Mouse (Mus musculus) embryonic facial prominence, embryonic 15.5 days (tissue): Measurements from ENCODE around the gene Arpp19. TPM values are rescaled to one million over a fixed set of nuclear protein-coding genes. Genes with fewer than 3 reads are reported as not detected.

Experiments
- ATAC-seq: fragments of 200-750 bp; cut with Nextera tagmentation; 2 replicates; pipeline ENCODE4 v1.8.0; 2017; ENCODE audit warnings: low read depth, moderate TSS enrichment; ENCODE audit not compliant: insufficient number of reproducible peaks, low FRiP score, low TSS enrichment
- H3K27ac ChIP-seq: fragments of 300-500 bp; sonication (generic); replicated peaks from 2 replicates; pipeline ENCODE4 v1.5.1; 2015; ENCODE audit warnings: mild to moderate bottlenecking, inconsistent platforms
- H3K27me3 ChIP-seq: fragments of 300-500 bp; sonication (generic); 2 replicates; pipeline ENCODE4 v1.6.1; 2015; ENCODE audit warnings: inconsistent platforms
- H3K36me3 ChIP-seq: fragments of 300-500 bp; sonication (generic); 2 replicates; pipeline ENCODE4 v1.6.1; 2015; ENCODE audit warnings: mild to moderate bottlenecking, inconsistent platforms
- H3K4me1 ChIP-seq: fragments of 300-500 bp; sonication (generic); 2 replicates; pipeline ENCODE4 v1.6.1; 2015; ENCODE audit warnings: inconsistent platforms
- H3K4me2 ChIP-seq: fragments of 300-500 bp; sonication (generic); replicated peaks from 2 replicates; pipeline ENCODE4 v1.6.1; 2015; ENCODE audit warnings: mild to moderate bottlenecking, inconsistent platforms
- H3K4me3 ChIP-seq: fragments of 300-500 bp; sonication (generic); replicated peaks from 2 replicates; pipeline ENCODE4 v1.5.1; 2015; ENCODE audit warnings: mild to moderate bottlenecking, inconsistent platforms
- H3K9ac ChIP-seq: fragments of 300-500 bp; sonication (generic); 2 replicates; pipeline ENCODE4 v1.6.1; 2015; ENCODE audit warnings: inconsistent platforms
- H3K9me3 ChIP-seq: fragments of 300-500 bp; sonication (generic); replicated peaks from 2 replicates; pipeline ENCODE4 v1.6.1; 2016; ENCODE audit warnings: inconsistent platforms
- WGBS: fragments of 180-500 bp; shearing (Covaris S2); methylation state at CpG from one replicate; pipeline ENCODE4 v1.1.7; 2015; 5-methylcytosine and 5-hydroxymethylcytosine counted together
- polyA plus RNA-seq: library from polyadenylated mRNA; unstranded; fragments of >200 nt; fragmentation: Nextera tagmentation; extraction: Ambion mirVana; gene quantifications from 2 replicates; pipeline ENCODE4 v1.2.1, GENCODE M21; 2015

Gene Arpp19
- polyA plus RNA-seq, 1 experiment from 2014 or later: 262 TPM

- ATAC-seq: no peak
- WGBS: 71% methylated on average over 4 of the region's 4 CpGs
- no peak overlapping the region for H3K9ac ChIP-seq
- peaks cover 11% of the 10 kb centered on the region for H3K4me1 ChIP-seq
- no peaks in the 10 kb centered on the region for H3K9me3 ChIP-seq
- H3K27ac ChIP-seq: no peak overlapping the region
- H3K36me3 ChIP-seq: no peaks in the 10 kb centered on the region
- H3K4me2 ChIP-seq: no peak overlapping the region
- no peak overlapping the region for H3K4me3 ChIP-seq
- no peaks in the 10 kb centered on the region for H3K27me3 ChIP-seq
Observed at GRCm38 (mm10) chr9:75035944-75036343, 1.5 kb upstream of the Arpp19 start.

GRCm38 (mm10) chr9:75038357-75038688 lies 909 bp downstream of the Arpp19 start:
- ATAC-seq: no peak

GRCm38 (mm10) chr9:75040566-75040965 lies 3.2 kb downstream of the Arpp19 start:
- Histone ChIP-seq H3K9ac (no peak overlapping the region), H3K27me3 (no peaks in the 10 kb centered on the region), H3K4me3 (no peak overlapping the region), H3K4me2 (no peak overlapping the region), H3K36me3 (no peaks in the 10 kb centered on the region), H3K27ac (no peak overlapping the region), H3K9me3 (no peaks in the 10 kb centered on the region), H3K4me1 (peaks cover 11% of the 10 kb centered on the region)
- WGBS: 83% methylated on average over 2 of the region's 2 CpGs
- ATAC-seq: no peak

More at GRCm38 (mm10) chr9:75038357-75038688, 909 bp downstream of the Arpp19 start:
- no peaks in the 10 kb centered on the region for H3K36me3 ChIP-seq
- WGBS: 0% methylated on average over 10 of the region's 10 CpGs
- peaks cover 11% of the 10 kb centered on the region for H3K4me1 ChIP-seq
- no peaks in the 10 kb centered on the region for H3K27me3 ChIP-seq
- peak overlapping the region; percentile 90 for H3K9ac ChIP-seq
- peak overlapping the region; percentile 96 for H3K4me3 ChIP-seq
- no peaks in the 10 kb centered on the region for H3K9me3 ChIP-seq
- no peak overlapping the region for H3K27ac ChIP-seq
- peak overlapping the region; percentile 51 for H3K4me2 ChIP-seq

- Histone ChIP-seq H3K4me3 (no peak overlapping the region), H3K27ac (no peak overlapping the region), H3K9ac (no peak overlapping the region), H3K4me2 (no peak overlapping the region), H3K36me3 (peaks cover 7% of the 10 kb centered on the region; the same call in 1 of the 2 replicates), H3K27me3 (no peaks in the 10 kb centered on the region), H3K9me3 (no peaks in the 10 kb centered on the region), H3K4me1 (peaks cover 11% of the 10 kb centered on the region)
- WGBS: 73% methylated on average over 2 of the region's 2 CpGs
- no peak for ATAC-seq
Observed at GRCm38 (mm10) chr9:75041840-75042525, 4.6 kb downstream of the Arpp19 start.

- peaks cover 7% of the 10 kb centered on the region; the same call in 1 of the 2 replicates for H3K36me3 ChIP-seq
- no peaks in the 10 kb centered on the region for H3K27me3 ChIP-seq
- no peak overlapping the region for H3K4me3 ChIP-seq
- H3K4me1 ChIP-seq: peaks cover 8% of the 10 kb centered on the region
- no peaks in the 10 kb centered on the region for H3K9me3 ChIP-seq
- H3K27ac ChIP-seq: no peak overlapping the region
- ATAC-seq: no peak
- WGBS: 84% methylated on average over 2 of the region's 2 CpGs
- H3K4me2 ChIP-seq: no peak overlapping the region
- no peak overlapping the region for H3K9ac ChIP-seq
Observed at GRCm38 (mm10) chr9:75043191-75043590, 5.8 kb downstream of the Arpp19 start.

GRCm38 (mm10) chr9:75047079-75047478 lies 9.7 kb downstream of the Arpp19 start:
- Histone ChIP-seq H3K4me1 (no peaks in the 10 kb centered on the region), H3K27me3 (no peaks in the 10 kb centered on the region), H3K4me3 (no peak overlapping the region), H3K36me3 (peaks cover 7% of the 10 kb centered on the region; the same call in 1 of the 2 replicates), H3K4me2 (no peak overlapping the region), H3K9ac (no peak overlapping the region), H3K9me3 (no peaks in the 10 kb centered on the region), H3K27ac (no peak overlapping the region)
- no peak for ATAC-seq

- Histone ChIP-seq H3K4me3 (no peak overlapping the region), H3K36me3 (peaks cover 7% of the 10 kb centered on the region; the same call in 1 of the 2 replicates), H3K9me3 (no peaks in the 10 kb centered on the region), H3K4me1 (no peaks in the 10 kb centered on the region), H3K27me3 (no peaks in the 10 kb centered on the region), H3K27ac (no peak overlapping the region; the same call in 1 of the 2 replicates), H3K9ac (no peak overlapping the region), H3K4me2 (no peak overlapping the region)
- WGBS: 69% methylated on average over 3 of the region's 3 CpGs
- no peak for ATAC-seq
Observed at GRCm38 (mm10) chr9:75049100-75049499, 11.7 kb downstream of the Arpp19 start.

GRCm38 (mm10) chr9:75050003-75050402 lies 12.6 kb downstream of the Arpp19 start:
- Histone ChIP-seq H3K27me3 (no peaks in the 10 kb centered on the region), H3K9me3 (no peaks in the 10 kb centered on the region), H3K36me3 (peaks cover 7% of the 10 kb centered on the region; the same call in 1 of the 2 replicates), H3K27ac (no peak overlapping the region), H3K9ac (no peak overlapping the region), H3K4me3 (no peak overlapping the region), H3K4me1 (no peaks in the 10 kb centered on the region), H3K4me2 (no peak overlapping the region)
- no peak for ATAC-seq
- WGBS: 25% methylated on average over 3 of the region's 3 CpGs

GRCm38 (mm10) chr9:75051841-75052240 lies 14.4 kb downstream of the Arpp19 start:
- no peaks in the 10 kb centered on the region for H3K4me1 ChIP-seq
- peaks cover 7% of the 10 kb centered on the region; the same call in 1 of the 2 replicates for H3K36me3 ChIP-seq
- H3K27me3 ChIP-seq: no peaks in the 10 kb centered on the region
- H3K9ac ChIP-seq: no peak overlapping the region
- ATAC-seq: no peak
- no peak overlapping the region for H3K4me3 ChIP-seq
- H3K9me3 ChIP-seq: no peaks in the 10 kb centered on the region
- no peak overlapping the region for H3K27ac ChIP-seq
- H3K4me2 ChIP-seq: no peak overlapping the region
- WGBS: 86% methylated on average over 4 of the region's 4 CpGs

- Histone ChIP-seq H3K4me2 (no peak overlapping the region), H3K27me3 (no peaks in the 10 kb centered on the region)
- WGBS: 88% methylated on average over 5 of the region's 5 CpGs
Observed at GRCm38 (mm10) chr9:75055046-75055445, 17.6 kb downstream of the Arpp19 start.

GRCm38 (mm10) chr9:75064678-75065331 lies 27.4 kb downstream of the Arpp19 start:
- Histone ChIP-seq H3K4me1 (no peaks in the 10 kb centered on the region), H3K27ac (no peak overlapping the region), H3K4me2 (no peak overlapping the region), H3K9me3 (no peaks in the 10 kb centered on the region), H3K27me3 (no peaks in the 10 kb centered on the region), H3K9ac (no peak overlapping the region), H3K4me3 (no peak overlapping the region), H3K36me3 (peaks cover under 1% of the 10 kb centered on the region; the same call in 1 of the 2 replicates)
- 68% methylated on average over 9 of the region's 9 CpGs for WGBS
- no peak for ATAC-seq

More at GRCm38 (mm10) chr9:75055046-75055445, 17.6 kb downstream of the Arpp19 start:
- Histone ChIP-seq H3K4me3 (no peak overlapping the region), H3K27ac (no peak overlapping the region), H3K9ac (no peak overlapping the region), H3K9me3 (no peaks in the 10 kb centered on the region), H3K36me3 (peaks cover 30% of the 10 kb centered on the region), H3K4me1 (no peaks in the 10 kb centered on the region)
- ATAC-seq: no peak
